Mouse (Mus musculus) neutrophil, adult 5-6 weeks (primary cell): ENCODE data around the gene Spats2. TPM values are rescaled to one million over a fixed set of nuclear protein-coding genes. Genes with fewer than 3 reads are reported as not detected.
"Not testable (repeated sequence)": the region's sequence is repeated elsewhere in the genome, so short reads cannot be mapped to it uniquely, and the experiment has no call there.

Source experiments
- ATAC-seq: fragments of 151-379, 151-347 bp; 2 replicates; pipeline ENCODE4 v1.8.0; 2017; ENCODE audit warnings: mild to moderate bottlenecking, moderate TSS enrichment; ENCODE audit not compliant: insufficient number of reproducible peaks, poor library complexity, low FRiP score, severe bottlenecking; ENCODE audit errors: extremely low read depth
- total RNA-seq: library from RNA; stranded (forward); fragments of 200-1000 nt; gene quantifications from 2 replicates; pipeline ENCODE4 v1.2.3, GENCODE M21; 2017

Gene Spats2
- total RNA-seq, 1 experiment from 2014 or later, result not detected

DNA sequence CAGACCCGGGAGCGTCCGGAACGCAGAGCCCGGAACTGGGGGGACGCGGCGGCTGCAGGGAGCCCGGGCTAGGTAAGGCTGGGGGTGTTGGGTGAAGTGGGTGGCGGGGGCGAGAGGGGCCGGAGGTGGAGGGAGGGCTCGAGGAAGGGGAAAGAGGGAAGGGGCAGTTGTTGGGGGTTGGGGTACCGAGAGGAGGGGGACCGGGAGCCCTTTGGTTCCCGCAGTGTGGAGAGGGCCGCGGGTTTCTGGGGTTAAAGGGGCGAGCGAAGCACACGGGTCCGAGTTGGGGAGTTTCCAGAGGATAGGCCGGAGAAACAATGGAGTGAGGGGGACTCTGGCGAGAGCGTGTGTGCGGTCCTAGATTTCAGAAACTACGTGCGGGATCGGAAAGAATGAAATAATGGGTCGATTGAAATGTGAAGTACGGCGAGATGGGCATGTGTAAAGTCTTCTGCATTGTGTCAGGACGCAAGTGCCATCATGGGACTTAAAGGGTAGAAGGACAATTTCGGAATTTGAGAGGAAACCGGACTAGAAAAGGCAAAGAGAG, 1.2 kb downstream of the Spats2 start:
- no peak for ATAC-seq

DNA sequence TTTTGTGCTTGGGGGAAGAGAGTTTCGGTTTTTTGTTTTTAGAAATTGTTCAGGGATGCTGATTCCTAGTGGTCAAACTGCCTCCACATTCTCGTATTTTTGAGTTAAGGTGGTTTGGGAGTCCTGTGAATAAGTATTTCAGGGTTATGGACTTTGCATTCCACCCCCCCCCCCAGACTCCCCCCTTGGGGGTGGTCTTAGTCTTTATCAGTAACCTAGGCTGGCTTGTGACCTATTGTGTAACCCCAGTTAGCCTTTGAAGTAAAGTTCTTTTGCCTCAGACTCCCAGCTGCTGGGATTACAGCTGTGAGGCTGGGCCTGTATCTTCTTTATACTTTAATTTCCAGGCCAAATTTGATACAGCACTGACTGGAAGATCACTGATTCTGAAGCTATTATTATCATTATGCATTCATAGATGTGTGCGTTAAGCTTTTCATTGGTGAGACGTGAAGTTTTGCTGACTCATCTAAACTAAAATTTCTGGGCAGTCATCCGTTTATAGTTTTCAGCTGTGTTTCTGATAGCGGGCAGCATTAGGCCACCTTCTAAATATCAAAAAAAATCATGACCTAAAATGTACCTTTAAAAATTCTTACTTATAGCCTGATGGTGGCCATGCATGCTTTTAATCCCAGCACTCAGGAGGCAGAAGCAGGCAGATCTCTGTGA, 2.3 kb downstream of the Spats2 start:
- ATAC-seq, result no peak

DNA sequence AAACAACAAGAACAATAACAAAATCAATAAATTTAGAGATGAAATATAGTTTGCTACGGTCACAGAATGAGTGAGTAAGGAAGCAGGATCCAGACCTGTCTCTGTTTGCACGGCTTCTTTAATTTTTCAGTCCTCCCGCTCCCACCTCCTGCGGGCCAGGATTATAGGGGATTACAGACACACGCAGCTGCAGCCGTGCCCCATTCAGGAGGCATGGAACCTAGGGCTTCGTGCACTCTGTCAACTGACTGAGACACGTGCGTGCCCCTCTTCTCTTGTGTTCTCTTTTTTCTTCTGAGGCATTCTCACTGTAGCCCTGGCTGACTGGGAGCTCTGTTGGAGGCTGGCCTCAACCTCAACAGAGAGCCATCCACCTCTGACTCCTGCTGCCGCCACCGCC, 3.7 kb downstream of the Spats2 start:
- no peak for ATAC-seq

DNA sequence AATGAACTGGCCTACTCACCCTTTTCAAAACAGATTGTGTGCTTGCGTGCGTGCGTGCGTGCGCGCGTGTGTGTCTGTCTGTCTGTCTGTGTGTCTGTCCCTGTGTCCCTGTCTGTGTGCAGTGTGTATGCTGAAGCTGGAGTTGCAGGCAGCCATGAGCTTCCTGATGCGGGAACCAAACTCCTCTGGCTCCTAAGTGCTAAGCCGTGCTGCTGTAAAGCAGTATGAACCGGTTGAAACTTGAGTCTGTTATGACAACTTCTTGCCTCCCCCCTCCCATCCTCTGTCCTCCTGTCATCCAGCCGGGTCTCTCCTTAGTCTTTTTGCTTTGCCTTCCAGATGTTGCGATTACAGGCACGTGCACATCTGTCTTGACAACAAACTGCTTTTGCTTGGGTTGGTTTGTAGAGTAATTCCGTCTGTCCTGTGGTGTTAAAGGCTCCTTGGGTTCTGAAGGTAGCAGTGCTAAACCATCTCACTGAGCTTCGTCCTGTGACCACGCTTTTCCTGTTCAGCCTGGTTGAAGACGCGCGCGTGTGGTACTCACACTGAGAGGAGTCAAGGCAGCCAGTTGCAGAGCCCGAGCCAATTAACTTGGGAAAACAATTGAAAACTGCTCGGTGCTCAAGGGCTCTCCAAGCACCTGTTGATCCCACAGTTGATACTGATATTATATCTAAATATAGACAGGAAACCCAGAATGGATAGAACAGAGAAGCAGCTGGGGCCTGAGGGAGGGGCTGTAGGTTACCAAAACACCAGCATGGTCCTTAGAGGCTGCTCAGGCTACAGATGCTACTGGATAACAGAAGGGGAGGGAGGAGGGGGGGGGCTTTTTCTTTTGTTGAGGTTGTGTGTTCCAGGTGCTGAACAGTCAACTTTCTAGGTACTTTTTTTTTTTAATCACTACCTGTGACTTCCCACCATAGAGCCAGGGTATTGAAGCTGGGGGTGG, 4.5 kb downstream of the Spats2 start:
- ATAC-seq, result no peak

DNA sequence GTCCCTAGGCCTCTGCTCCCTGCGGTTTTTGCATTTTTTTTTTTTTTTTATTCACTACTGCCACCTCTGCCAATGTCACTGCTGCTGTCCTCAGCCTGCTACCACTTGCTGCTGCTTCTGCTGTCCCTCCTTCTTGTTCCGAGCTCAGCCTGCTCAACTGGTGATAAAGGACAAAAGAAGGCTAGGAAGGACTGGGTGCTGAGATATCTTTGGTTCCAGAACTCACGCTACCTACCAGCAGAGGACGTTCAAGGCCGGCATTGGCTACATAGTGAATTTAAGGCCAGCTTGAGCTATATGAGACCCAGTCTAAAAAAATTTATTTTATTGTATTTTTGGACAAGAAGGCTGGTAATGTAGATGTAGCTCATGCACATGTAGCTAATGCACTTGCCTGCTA, 12.7 kb downstream of the Spats2 start:
- no peak for ATAC-seq

DNA sequence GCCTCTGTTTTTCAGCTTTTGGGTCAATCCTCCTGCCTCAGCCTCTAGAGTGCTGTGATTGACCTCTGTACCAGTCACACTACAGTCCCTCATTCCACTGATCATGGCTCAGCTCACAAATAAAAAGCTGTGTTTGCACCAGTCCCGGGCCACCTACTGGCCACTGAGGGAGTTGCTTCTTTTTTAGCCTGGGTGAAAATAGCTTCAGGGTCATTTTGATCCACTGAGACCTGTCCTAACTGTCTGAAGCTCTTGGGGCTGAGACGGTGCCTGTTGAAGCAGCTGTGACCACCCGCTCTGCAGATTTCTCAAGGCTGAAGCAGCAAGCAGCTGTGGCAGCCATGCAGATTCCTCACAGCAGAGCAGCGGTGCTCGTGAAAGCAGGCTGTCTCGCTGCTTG, 14.0 kb downstream of the Spats2 start:
- ATAC-seq, result no peak

DNA sequence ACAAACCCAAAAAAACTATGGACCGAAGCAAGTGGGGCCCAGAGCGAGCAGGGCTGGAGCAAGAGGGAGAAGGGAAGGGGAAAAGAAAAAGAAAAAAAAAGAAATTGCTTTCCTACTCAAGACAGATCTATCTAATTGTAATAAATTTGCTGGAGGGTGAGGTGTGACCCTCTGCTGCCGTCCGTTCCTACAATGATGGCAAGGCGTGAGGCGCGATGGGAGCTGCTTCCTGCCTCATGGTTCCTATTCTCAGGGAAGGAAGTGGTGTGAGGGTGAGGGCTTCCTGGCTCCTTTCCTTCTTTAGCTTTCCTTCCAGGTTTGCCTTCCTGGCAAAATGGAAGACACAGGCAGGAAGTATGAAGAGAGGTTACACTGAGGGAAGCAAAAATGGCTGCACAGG, 24.8 kb downstream of the Spats2 start:
- no peak for ATAC-seq

DNA sequence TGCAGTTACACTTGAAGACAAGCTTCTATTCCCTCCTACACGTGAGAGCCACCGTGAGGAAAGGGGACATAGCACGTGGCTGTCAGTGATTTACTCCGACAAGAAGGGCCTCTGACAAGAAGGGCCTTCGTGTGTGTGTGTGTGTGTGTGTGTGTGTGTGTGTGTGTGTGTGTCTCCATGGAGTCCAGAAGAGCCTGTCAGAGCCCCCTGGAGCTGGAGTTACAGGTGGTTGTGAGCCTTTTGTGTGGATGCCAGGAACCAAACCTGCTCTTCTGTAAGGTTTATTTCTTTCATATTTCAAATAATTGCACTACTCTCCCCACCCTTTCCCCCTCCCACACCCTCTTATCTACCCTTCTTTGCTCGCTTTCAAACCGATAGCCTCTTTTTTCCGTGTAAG, 25.6 kb downstream of the Spats2 start:
- ATAC-seq, result no peak

DNA sequence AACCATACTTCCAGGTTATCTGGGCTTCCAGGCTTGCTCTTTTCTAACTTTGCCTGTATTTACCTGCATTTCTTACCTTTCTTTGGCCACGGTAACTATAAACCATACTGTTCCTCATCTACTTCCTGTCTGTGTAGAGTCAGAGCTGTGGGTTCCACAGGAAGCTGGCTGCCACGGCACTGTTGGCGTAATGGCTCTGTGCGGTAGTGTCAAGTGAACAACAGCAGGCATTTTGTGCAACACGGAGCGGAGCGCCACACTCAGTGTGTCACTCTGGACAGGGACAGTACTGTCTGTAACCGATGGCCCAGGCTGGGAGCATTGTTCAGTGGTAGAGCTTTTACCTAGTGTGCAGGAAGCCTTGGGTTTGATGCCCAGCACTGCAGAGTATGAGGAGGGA, 27.8 kb downstream of the Spats2 start:
- ATAC-seq, result no peak

DNA sequence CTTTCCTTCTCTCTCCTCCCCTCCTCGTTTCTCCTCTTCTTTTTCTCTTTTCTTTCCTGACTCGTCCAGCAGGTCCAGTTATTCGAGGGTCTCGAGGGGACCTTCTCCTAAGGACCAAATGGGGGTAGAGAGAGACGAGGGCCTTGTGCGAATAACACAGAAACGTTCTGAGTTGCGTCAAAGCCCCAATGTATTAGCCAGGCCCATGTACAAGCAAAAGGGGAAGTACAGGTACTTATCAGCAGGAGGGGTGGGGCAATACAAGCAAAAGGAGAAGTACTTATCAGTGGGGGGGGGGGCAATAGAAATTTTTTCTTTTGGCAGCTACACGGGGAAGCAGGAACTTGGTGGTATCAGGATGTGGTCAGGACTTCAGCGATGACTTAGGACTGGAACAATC, 28.8 kb downstream of the Spats2 start:
- not testable (repeated sequence) for ATAC-seq

DNA sequence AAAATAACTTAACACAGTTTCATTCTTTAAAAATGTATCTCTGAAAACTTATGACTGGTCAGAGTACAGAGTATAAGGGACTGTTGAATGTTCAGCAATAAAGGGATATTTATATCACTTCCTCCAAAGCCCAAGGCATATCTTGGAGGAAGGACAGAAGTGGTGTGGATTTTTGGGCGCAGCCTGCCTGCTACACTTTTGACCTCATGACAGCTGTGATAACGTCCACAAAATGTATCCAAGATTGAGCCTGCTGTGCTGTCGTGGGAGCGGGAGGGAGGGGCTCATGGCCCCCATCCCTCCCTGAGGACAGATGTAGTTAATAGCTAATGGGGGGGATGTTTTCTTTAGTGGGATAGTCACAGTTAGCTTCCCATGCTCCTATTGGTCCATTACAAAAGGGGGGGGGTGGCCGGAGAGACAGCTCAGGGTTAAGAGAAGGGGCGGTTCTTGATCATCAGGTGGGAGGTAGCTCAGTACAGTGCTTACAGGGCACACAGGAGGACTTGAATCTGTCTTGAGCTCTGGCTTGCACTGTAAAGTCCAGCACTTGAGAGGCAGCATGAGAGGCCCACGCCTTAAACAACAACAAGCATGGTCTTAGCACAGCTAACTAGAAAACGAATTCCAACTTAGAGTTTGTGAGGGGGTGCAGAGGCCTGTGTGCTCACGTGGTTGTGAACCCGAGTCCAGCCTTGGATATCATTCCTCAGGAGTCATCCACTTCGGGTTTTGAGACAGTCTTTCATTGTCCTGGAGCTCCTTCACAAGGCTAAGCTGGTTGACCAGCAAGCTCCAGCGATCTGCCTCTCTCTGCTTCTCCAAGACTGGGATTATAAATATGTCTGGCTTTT, 38.0 kb downstream of the Spats2 start:
- no peak for ATAC-seq

DNA sequence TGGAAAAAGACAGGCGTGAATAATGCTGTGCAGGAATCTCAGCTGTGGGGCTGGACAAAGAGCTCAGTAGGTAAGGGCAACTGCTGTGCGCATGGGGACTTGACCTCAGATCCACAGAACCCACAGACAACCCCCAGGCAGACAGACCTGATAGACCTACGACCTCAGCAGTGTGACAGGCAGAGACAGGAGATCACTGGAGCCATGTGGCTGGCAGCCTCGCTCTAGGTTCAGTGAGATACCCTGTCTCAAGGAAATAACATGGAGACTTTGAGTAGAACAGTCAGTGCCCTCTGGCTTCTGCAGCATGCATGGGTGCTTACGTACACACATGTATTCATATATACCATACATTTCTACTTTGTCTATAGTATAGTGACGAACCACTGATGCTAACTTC, 46.4 kb downstream of the Spats2 start:
- no peak for ATAC-seq

DNA sequence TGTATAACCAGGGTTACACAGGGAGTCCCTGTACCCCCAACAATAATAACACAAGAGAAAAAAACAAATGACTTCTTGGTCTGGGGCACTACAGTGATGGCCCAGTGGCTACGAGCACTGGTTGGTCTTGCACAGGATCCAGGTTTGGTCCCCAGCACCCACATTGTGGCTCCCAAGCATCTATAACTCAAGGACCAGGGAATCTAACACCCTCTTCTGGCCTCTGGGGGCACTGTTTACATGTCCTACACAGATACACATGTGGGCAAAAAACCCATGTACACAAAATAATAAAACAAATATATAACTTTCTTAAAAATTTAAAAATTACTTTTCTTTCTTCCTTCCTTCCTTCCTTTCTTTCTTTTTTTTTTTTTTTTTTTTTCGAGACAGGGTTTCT, 53.9 kb downstream of the Spats2 start:
- ATAC-seq, result no peak

DNA sequence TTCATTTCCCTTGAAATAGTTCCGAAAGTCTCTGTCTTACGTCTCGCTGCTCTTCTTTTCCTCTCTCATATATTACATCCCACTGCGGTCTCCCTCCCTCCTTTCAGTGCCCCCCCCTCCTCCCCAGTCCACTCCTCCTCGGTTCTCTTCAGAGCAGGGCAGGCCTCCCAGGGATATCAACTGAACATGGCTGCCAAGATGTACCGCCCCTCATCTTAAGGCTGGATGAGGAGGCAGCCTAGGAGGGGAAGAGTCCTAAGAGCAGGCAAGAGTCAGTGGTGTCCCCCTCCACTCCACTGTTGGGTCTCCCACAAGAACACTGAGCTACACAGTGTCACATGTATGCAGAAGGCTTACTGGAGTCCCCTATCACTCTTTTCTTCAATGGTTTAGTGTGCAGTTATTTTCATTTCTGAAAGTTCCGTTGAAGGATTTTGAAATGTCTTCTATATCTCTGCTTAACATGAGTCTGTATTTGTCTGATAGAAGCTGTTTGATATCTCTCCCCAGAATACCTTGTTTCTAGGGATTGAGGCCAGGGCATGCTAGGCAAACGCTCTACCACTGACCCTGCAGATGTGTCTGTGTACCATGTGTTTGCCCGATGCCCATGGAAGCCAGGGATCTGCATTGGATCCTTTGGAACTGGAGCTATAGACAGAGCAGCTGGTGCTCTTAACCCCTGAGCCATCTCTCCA, 58.6 kb downstream of the Spats2 start:
- no peak for ATAC-seq

DNA sequence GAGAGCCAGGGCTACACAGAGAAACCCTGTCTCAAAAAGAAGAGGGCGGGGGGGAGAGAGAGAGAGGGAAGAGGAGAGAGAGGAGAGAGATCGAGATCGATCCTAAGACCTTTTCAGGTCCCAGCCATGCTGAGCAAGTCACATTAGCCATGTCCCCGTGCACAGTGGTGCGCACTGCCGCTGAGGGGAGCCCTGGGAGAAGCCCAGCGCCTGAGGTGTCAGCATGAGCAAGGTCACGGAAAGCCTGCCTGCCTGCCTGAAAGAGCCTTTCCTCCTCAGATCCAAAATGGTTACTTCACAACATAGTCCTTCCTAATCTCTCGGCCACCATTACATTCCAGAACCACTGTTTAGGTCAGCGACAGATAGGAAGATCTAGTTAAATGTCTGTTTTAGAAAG, 68.6 kb downstream of the Spats2 start:
- ATAC-seq, result no peak

DNA sequence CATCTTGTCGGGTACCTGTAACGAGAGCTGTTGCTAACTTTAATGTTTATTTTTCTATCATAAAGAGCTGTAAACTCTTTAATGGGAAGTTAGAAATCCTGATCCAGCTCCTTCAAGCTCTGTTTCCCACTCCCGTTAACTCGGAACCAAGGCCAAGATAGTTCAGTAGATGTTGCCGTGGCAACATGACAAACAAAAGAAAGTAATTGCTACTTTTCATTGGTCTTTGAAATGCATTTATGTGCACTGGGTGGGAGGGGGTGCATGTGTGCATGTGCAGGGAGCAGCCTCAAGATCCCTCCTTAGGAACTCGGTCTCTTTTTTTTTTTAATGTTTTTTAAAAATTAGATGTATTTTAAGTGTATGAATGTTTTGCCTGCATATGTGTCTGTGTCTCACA, 69.3 kb downstream of the Spats2 start:
- no peak for ATAC-seq

DNA sequence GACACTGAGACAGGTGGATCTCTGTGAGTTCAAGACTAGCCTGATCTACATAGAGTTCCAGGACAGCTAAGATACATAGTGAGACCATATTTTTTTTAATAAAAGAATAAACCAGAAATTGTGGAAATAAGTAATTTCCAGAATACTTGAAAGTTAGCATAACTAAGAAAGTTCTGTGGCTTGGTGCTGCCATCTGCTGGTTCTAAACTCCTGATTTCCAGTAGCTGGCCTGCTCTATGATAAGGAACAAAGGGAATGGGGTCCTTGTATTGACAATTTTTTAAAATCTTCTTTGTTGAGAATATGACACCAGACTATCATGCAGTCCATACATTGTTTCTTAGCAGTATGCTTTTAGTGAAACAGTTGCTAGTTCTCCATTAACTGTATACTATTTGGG, 73.0 kb downstream of the Spats2 start:
- no peak for ATAC-seq

DNA sequence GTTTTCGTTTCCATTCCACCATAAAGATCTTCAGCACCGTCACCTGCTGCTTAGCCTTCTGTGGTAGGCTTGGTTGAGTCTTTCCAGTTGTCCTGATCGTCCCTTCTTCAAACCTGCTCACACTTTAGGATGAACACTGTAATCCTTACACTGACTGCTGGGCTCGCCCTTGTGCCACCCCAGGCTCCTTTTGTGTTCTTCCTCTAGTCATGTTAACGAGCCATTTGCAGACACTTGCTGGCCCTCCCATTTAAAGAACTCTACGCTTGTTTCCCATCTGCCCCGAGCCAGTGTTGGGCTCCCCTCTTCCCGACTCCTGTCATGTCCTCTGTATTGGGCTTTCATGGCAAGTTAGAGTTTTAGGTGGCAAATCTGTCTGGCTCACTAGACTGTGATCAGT, 80.2 kb downstream of the Spats2 start:
- ATAC-seq, result no peak

DNA sequence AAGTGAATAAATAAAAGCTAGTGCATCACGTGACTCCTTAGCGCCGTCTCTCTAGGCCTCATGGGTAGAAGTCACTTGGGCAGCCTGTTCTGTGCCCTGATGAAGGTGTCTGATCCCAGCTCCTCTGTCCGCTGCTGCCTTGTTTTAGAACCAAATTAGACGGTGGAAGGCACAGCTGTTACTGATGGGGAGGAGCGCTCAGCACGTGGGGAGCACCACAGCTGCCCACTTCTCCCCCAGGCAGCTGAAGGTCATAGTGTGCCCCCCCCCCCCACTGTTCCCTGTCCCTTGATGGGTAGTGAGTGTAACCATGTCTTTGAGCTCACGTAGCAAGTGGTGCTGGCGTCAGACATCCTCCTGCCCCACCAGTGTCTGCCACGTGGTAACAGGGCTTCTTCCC, 87.5 kb downstream of the Spats2 start:
- ATAC-seq, result no peak
